Mouse (Mus musculus): ENCODE measurements around the gene Hist1h4d. TPM values are rescaled to one million over a fixed set of nuclear protein-coding genes. Genes with fewer than 3 reads are reported as not detected.
"Not testable (repeated sequence)": the region's sequence is repeated elsewhere in the genome, so short reads cannot be mapped to it uniquely, and the experiment has no call there.

Gene Hist1h4d
- total RNA-seq, 2 experiments from 2014 or later = 167 to 189 TPM

DNA sequence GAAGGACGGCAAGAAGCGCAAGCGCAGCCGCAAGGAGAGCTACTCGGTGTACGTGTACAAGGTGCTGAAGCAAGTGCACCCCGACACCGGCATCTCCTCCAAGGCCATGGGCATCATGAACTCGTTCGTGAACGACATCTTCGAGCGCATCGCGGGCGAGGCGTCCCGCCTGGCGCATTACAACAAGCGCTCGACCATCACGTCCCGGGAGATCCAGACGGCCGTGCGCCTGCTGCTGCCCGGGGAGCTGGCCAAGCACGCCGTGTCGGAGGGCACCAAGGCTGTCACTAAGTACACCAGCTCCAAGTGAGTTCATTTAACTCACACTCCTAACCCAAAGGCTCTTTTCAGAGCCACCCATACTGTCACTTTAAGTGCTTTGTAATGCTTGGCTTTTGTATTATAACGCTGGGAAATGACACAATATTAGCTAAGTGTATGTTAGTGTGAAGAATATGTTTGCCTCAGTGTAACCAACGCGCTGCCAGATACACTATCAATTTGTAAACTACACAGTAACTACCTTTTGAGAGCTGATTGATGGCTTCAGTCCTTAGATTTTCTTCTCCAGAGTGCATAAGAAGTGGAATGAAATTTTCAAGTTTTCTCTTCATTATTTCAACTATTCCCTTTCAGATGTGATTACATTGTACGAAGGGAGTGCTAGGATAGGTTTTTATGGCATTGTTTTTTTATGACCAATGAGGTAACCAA, 9.7 kb upstream of the Hist1h4d start:
- intact Hi-C loops (cut with DNase I) = not testable (repeated sequence)

DNA sequence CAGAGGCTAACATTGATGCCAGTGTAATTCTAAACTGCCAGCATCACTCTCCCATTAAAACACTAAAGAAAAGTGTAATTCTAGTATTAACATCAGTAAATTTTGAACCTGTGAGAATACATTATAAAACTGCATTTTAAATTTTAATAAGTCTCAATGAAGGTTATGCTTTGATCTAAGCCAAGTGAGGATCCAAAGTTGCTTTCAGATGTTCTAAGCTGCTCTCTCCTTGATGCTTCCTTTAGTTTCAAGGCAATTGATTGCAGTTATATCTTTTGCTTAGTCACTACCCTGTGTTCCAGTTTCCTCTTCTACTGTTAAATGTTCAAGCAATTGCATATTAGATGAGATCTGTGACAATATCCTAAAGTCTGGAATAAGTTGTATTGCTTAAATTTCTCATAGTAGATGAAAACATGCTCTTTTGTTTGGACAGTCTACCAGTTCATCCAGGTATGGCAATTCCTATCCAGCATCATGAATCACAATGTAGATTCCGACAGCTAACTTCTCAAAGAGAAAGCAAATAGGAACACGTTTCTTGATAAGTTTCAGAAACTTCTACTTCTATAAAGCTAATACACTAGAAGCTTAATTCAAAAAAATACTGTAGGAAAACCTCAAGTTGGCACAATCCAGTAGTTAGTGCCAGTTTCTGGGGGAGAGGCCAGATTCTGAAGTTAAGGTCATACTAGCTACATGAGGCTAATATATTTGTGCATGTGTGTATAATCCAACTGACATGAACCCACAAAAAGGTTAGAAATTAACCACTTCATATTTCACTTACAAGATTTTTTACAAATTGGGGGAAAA, 9.0 kb upstream of the Hist1h4d start:
- intact Hi-C loops (cut with DNase I) = no loop called here
- DNase-seq = no peak

More for the DNA sequence above, 9.7 kb upstream of the Hist1h4d start:
- DNase-seq = not testable (repeated sequence)

DNA sequence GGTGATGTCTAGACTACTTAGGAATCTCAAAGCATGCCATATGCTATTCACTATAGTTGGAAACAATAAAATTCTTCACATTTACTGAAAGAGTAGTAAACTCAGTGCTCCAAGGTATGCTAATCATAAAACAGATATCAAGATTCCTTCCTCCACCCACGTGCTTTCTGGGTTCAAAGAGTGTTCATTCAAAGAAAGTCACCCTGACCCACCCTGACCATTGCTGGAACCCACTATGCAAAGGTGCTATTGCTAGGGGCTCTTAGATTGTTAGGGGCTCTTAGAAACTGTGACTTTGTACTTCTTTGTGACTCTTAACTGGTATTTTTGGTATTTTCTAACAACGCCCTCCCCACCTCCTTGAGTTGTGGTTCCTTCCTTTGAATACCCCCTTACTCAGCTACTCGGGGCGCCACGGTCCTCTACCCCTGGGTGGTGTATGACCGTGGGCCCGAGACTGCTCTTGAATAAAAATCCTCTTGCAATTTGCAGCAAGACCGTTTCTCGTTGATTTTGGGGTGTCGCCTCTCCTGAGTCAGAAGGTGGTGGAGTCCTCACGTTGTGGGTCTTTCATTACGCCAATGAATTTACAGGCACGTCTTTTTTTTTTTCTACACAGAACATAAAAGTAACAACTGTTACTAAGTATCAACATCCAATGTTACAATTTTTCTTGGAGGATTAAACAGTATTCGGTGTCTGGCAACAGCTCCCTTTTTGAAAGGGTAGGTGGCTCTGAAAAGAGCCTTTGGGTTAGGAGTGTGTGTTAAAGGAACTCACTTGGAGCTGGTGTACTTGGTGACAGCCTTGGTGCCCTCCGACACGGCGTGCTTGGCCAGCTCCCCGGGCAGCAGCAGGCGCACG, 8.1 kb upstream of the Hist1h4d start:
- intact Hi-C loops (cut with DNase I); DNase-seq: not testable (repeated sequence)

DNA sequence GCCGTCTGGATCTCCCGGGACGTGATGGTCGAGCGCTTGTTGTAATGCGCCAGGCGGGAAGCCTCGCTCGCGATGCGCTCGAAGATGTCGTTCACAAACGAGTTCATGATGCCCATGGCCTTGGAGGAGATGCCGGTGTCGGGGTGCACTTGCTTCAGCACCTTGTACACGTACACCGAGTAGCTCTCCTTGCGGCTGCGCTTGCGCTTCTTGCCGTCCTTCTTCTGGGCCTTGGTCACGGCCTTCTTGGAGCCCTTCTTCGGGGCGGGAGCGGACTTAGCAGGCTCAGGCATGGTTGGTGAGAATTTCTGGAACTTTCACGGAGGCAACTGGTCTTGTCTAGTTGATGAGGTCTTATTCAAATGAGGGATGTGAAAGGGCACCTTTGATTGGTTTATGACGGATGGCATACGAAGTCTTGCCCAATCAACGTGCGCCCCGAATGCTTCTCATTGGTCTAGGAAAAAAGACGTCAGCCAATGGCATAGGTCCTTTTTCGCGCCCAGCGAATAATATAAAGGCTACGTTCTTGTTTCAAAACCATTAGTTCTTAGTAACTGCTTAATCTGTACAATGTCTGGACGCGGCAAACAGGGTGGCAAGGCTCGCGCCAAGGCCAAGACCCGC, 7.4 kb upstream of the Hist1h4d start, which contains the start of the genes Hist1h2bf and Hist1h2ad:
Gene Hist1h2bf (minus strand): TSS at position 299 of the 627 bp plus-strand sequence.
Gene Hist1h2ad (plus strand): TSS at position 484 of the 627 bp plus-strand sequence.
- DNase-seq = peak; percentile 91 to 92
- intact Hi-C loops (cut with DNase I) = loop anchor here (1.0 kb wide), 1 partner anchor 47 kb away; the partner anchor contains the start of gene Hist1h2be

DNA sequence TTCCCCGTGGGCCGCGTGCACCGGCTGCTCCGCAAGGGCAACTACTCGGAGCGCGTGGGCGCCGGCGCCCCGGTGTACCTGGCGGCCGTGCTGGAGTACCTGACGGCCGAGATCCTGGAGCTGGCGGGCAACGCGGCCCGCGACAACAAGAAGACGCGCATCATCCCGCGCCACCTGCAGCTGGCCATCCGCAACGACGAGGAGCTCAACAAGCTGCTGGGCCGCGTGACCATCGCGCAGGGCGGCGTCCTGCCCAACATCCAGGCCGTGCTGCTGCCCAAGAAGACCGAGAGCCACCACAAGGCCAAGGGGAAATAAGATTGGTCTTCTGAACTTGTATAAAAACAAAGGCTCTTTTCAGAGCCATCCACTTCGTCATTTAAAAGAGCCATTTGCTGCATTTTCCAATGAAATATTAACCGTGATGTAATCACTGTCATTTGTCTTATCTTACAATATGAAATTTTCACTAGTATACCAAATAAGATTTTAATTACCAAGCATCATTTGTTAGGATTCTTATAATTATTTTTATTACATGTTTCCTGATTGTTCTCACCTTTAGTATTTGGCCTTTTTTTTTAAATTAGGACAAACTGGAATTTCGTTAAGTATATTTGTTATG, 6.7 kb upstream of the Hist1h4d start:
- intact Hi-C loops (cut with DNase I) = loop anchor here (1.0 kb wide), 1 partner anchor 47 kb away; the partner anchor contains the start of gene Hist1h2be
- DNase-seq = not testable (repeated sequence)

DNA sequence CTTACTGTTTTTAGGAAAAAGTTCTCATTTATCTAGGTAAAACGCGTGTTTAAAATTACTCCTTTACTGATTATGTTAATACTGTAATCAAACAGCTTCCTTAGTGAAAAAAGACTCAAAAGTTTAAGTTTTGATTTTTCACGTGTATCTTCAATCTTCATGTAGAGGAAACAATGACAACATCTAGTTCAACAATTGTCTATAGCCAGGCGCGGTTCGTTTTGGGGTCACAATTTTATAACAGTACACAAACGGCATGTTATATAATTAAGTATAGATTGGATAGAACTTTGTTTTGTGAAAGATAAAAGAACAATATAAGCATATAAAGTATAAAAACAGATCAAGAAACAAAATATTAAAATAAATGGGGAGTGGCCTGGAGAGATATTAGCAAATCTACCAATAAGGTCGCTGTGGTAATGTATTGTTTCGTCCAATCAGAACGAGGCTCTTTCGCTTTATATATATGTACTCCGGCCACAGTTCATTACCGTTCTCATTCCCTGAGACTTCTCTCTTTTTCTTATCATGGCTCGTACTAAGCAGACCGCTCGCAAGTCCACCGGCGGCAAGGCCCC, 6.0 kb upstream of the Hist1h4d start, which contains the start of gene Hist1h3d:
Gene Hist1h3d (plus strand): TSS at position 493 of the 581 bp plus-strand sequence.
- intact Hi-C loops (cut with DNase I) = no loop called here
- peak; percentile 73 to 74 for DNase-seq

DNA sequence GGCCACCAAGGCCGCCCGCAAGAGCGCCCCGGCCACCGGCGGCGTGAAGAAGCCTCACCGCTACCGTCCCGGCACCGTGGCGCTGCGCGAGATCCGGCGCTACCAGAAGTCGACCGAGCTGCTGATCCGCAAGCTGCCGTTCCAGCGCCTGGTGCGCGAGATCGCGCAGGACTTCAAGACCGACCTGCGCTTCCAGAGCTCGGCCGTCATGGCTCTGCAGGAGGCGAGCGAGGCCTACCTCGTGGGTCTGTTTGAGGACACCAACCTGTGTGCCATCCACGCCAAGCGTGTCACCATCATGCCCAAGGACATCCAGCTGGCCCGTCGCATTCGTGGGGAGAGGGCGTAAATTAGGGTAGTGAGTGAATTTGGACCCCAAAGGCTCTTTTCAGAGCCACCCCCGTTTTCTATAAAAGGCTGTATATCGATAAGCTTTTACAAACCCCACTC, 5.5 kb upstream of the Hist1h4d start:
- intact Hi-C loops (cut with DNase I); DNase-seq: not testable (repeated sequence)

DNA sequence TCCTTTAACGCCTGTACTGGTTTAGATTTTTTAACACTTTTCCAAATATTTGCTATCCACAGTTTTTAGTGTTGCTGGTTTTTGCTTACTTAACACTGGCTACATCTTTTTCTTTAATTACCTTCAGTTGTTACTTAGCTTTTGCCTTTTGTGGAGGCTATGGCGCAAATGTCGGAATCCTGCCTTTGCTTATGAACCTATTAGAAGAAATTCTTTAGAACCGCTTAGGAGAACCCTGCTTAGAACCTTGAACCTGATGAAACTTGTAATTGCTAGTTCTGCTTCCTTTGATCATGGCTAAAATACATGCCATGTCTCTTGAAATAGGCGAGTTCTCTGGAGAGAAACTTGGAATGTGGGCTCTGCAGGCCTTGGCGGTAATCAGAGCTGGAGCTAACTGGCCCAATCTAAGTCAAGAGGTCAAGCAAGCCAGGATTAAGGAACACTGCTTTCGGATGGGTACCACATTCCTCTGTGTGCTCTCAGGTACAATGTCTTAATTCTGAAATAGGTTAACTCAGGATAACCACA, 5.0 kb upstream of the Hist1h4d start:
- intact Hi-C loops (cut with DNase I) = no loop called here

DNA sequence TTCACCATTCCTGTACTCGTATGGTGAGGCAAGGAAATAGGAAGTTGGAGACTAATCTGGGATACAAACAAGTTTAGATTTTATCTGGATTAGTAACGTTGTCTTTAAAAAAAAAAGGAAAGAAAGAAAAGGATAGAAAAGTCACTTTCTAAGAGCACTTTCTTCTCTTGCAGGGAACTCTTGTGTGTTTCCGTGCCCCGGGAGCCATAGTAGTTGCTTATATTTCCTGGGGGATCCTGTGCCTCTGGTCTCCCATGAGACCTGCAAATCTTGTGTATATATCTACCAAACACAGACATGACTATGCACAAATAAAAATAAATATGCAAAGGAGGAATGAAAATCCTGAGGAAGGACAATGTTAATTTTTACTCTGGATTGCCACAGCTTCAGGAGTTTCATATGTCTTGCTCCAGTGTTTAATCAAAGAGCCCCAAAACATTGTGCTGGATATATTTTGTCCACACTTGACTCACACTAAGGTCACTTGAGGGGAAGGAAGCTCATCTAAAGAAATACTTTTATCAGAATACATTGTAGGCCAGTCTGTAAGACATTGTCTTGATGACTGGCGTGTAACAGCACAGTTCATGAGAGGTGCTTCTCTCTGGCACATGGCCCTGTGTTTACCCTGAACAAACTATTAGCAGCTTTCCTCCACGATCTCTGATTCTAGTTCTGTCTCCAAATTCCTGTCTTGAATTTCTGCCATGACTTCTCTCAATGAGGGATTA, 4.3 kb upstream of the Hist1h4d start:
- intact Hi-C loops (cut with DNase I) = no loop called here
- no peak for DNase-seq

More for the DNA sequence above, 5.0 kb upstream of the Hist1h4d start:
- no peak for DNase-seq

DNA sequence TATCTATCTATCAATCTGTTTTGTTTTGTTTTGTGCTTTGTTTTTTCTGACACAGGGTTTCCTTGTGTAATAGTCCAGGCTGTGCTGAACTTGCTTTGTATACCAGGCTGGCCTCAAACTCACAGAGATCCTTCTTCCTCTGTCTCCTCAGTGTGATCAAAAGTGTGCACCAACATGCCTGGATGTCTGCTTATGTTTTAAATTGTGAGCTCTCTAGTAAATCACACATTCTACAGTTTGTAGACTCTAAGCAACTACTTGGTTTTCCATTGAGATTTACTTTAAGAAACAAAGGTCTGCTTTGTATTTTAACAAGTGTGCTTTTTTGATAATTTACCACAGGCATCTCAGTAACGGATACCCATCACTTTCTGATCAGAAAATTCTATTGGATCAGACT, 3.6 kb upstream of the Hist1h4d start:
- intact Hi-C loops (cut with DNase I) = no loop called here
- no peak for DNase-seq

DNA sequence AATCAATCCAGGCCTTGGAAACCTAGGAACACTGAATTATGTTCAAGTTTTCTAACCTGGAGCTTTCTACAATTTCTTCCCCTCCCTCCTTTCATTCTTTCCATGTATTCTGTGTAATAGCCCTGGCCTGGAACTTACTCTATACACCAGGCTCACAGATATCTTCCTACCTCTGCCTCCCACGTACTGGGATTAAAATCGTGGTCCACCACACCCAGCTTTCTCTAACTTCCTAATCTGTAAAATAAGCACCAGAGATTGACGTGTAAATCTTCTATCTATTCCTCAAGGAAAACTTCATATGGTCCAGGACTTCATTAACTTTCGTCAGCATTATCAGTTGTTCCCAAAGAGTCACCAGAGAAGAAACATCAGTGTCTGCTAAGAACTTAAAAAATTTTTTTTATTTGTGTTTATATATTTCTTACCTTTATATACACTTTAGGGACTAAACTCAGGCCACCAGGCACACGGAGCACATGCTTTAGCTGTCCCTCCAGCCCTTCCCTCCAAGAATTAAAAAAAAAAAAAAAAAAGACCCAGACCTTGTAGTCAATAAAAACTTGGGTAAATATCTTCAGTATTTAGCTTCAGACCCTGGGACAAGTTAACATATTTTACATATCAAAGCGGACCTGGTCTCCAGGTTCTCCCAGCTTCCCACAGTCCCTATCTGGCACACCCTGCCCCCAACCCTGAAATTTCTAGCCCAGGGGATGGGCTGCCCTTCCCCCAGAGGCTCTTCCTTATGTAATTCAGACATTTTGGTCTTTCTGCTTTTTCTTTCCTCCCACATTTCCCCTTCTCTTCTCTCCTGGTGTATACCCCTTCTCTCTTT, 1.0 kb downstream of the Hist1h4d start:
- intact Hi-C loops (cut with DNase I) = loop anchor here (5.0 kb wide), 3 partner anchors 50 to 1540 kb away; partner anchors contain the start of genes Hist1h2af, Hist1h2ag, Hist1h2bj and Hist1h4h
- no peak for DNase-seq

DNA sequence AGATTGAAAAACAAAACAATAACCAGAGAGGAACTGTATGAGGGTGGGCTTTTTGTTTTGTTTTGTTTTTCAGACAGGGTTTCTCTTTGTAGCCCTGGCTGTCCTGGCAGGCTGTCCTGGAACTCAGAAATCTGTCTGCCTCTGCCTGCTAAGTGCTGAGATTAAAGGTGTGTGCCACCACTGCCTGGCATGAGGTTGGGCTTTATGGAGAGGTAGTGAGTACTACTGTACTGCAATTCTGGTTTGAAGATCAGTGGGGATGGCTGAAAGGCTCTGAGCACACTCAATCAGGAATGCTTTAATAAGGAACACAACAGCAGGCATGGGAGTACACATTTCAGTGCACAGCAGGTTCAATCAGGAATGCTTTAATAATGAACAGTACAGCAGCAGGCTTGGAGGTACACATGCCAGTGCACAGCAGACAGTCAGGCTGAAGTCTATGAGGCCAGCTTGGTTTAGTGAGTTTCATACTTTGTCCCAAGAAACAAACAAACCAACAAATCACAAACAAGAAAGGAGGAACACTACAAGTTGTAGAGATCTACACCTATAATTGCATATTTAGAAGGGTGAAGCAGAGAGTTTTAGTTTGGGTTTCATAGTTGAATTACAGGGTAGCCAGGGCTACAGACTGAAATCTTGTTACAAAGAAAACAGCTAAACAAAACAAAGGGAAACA, 2.1 kb downstream of the Hist1h4d start:
- DNase-seq = no peak
- intact Hi-C loops (cut with DNase I) = loop anchor here (5.0 kb wide), 3 partner anchors 51 to 1541 kb away; partner anchors contain the start of genes Hist1h2af, Hist1h2ag, Hist1h2bj and Hist1h4h

DNA sequence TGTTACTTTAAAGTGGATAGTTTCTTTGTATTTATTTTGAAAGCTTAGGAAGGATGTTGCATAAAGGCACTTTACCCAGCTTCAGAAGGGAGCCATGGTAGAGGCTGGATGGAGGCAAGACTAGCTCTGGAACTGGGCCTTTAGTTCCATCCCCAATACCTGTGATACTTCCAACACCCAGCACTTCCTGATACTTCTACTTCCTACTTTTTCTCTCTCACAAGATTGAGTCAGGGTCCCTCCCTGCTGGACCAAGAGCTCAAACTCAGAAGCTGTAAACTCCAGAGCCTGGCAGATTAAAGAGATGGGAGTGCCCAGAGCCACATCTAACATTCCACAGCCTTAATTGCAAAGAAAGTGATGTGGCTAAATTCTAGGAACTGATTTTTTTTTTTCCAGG, 2.9 kb downstream of the Hist1h4d start:
- DNase-seq = no peak
- intact Hi-C loops (cut with DNase I) = loop anchor here (5.0 kb wide), 3 partner anchors 52 to 1542 kb away; partner anchors contain the start of genes Hist1h2af, Hist1h2ag, Hist1h2bj and Hist1h4h

DNA sequence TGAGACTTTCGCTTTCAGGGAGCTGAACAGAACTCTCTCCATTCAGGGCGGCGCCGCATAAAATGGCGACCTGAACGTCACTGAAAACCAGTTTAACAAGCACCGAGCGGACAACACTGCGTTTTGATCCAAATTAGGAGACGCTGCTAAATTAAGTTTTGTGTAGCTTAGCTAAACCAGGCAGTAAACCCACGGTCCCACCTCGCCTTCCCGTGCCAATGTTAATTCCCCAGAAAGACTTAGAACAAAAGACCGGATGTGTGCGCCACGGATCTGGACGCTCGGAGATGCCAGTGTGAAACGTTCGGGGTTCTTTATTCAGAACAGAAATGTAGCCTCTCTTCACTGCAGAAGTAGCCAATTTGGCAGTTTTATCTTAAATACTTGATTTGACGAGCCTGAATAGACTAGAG, 3.6 kb downstream of the Hist1h4d start:
- DNase-seq = peak; percentile 81 to 87
- intact Hi-C loops (cut with DNase I) = loop anchor here (5.0 kb wide), 3 partner anchors 37 to 112 kb away; partner anchors contain the start of genes Hist1h1e, Hist1h1t, Hist1h2ac and Hist1h2bc

DNA sequence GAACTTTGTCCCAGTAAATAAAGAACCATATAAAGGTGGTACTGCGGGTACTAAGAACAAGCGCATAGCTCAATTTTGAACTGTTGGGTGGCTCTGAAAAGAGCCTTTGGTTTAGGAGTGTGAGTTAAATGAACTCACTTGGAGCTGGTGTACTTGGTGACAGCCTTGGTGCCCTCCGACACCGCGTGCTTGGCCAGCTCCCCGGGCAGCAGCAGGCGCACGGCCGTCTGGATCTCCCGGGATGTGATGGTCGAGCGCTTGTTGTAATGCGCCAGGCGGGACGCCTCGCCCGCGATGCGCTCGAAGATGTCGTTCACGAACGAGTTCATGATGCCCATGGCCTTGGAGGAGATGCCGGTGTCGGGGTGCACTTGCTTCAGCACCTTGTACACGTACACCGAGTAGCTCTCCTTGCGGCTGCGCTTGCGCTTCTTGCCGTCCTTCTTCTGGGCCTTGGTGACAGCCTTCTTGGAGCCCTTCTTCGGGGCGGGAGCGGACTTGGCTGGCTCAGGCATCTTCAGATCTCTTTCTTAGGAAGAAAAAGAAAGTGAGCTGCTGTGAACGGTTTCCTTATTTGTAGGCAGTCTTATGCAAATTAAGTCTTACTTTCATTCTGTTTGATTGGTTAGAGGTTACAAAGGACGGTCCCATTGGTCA, 4.2 kb downstream of the Hist1h4d start:
- peak; percentile 82 to 85 for DNase-seq
- intact Hi-C loops (cut with DNase I) = loop anchor here (5.0 kb wide), 3 partner anchors 37 to 112 kb away; partner anchors contain the start of genes Hist1h1e, Hist1h1t, Hist1h2ac and Hist1h2bc
